Mouse (Mus musculus): Measurements from ENCODE around the gene Stox1. TPM values are rescaled to one million over a fixed set of nuclear protein-coding genes. Genes with fewer than 3 reads are reported as not detected.

The Stox1 gene
- polyA plus RNA-seq, 1 experiment from 2014 or later = 0.12 TPM

GRCm38 (mm10) chr10:62664963-62665590, 60.9 kb downstream of the Stox1 start:
- 12% methylated on average over 27 of the region's 27 CpGs for WGBS (ENCODE audit: insufficient replicate concordance)
- peaks cover 20% of the 10 kb centered on the region; the same call in 1 of the 2 replicates for H3K27me3 ChIP-seq
- H3K4me3 ChIP-seq (replicated peaks) = peak overlapping the region; percentile 31
- H3K9me3 ChIP-seq (replicated peaks) = no peaks in the 10 kb centered on the region
- no peak overlapping the region for H3K27ac ChIP-seq (replicated peaks)
- no peak for ATAC-seq (ENCODE audit: insufficient read depth)
- H3K9ac ChIP-seq = no peak overlapping the region
- H3K36me3 ChIP-seq (replicated peaks) = no peaks in the 10 kb centered on the region
- peaks cover 25% of the 10 kb centered on the region for H3K4me1 ChIP-seq (replicated peaks)
- H3K4me2 ChIP-seq = peak overlapping the region; percentile 61

- WGBS (ENCODE audit: insufficient replicate concordance) = 71% methylated on average over 10 of the region's 10 CpGs
- no peak overlapping the region for H3K4me3 ChIP-seq (replicated peaks)
- H3K27me3 ChIP-seq = peaks cover 20% of the 10 kb centered on the region; the same call in 1 of the 2 replicates
- ATAC-seq (ENCODE audit: insufficient read depth) = no peak
- H3K9me3 ChIP-seq (replicated peaks) = no peaks in the 10 kb centered on the region
- H3K27ac ChIP-seq (replicated peaks) = no peak overlapping the region
- peaks cover 25% of the 10 kb centered on the region for H3K4me1 ChIP-seq (replicated peaks)
- H3K9ac ChIP-seq = no peak overlapping the region
- H3K36me3 ChIP-seq (replicated peaks) = no peaks in the 10 kb centered on the region
- H3K4me2 ChIP-seq = 0 out of 2 replicates have a peak overlapping the region, but pooled peaks have one; percentile 61
Measured at GRCm38 (mm10) chr10:62664171-62664570, 61.8 kb downstream of the Stox1 start.

GRCm38 (mm10) chr10:62656711-62657110, 69.2 kb downstream of the Stox1 start:
- no peaks in the 10 kb centered on the region for H3K9me3 ChIP-seq (replicated peaks)
- H3K27me3 ChIP-seq = no peaks in the 10 kb centered on the region
- WGBS (ENCODE audit: insufficient replicate concordance) = 56% methylated on average over 7 of the region's 7 CpGs
- no peak overlapping the region for H3K4me2 ChIP-seq
- H3K9ac ChIP-seq = no peak overlapping the region
- no peak for ATAC-seq (ENCODE audit: insufficient read depth)
- H3K36me3 ChIP-seq (replicated peaks) = no peaks in the 10 kb centered on the region
- peaks cover 6% of the 10 kb centered on the region; the same call in 1 of the 2 replicates for H3K4me1 ChIP-seq (replicated peaks)
- H3K27ac ChIP-seq (replicated peaks) = no peak overlapping the region
- no peak overlapping the region for H3K4me3 ChIP-seq (replicated peaks)

GRCm38 (mm10) chr10:62651961-62652360, 74.0 kb downstream of the Stox1 start:
- 14% methylated on average over 3 of the region's 3 CpGs for WGBS (ENCODE audit: insufficient replicate concordance)
- H3K4me3 ChIP-seq (replicated peaks) = peak overlapping the region; percentile 98
- H3K4me2 ChIP-seq = peak overlapping the region; percentile 89
- H3K9me3 ChIP-seq (replicated peaks) = no peaks in the 10 kb centered on the region
- peak overlapping the region; percentile 91 for H3K27ac ChIP-seq (replicated peaks)
- ATAC-seq (ENCODE audit: insufficient read depth) = no peak
- no peaks in the 10 kb centered on the region for H3K27me3 ChIP-seq
- H3K4me1 ChIP-seq (replicated peaks) = peaks cover 24% of the 10 kb centered on the region
- peak overlapping the region; percentile 86 for H3K9ac ChIP-seq
- no peaks in the 10 kb centered on the region; the same call in 1 of the 2 replicates for H3K36me3 ChIP-seq (replicated peaks)

- peak; percentile 98 for ATAC-seq (ENCODE audit: insufficient read depth)
- Histone ChIP-seq H3K4me3 (replicated peaks) (peak within 1 kb of the TSS; percentile 98), H3K9ac (peak within 1 kb of the TSS; percentile 86), H3K4me1 (replicated peaks) (peaks cover 24% of the 10 kb centered on the region), H3K27ac (replicated peaks) (peak within 1 kb of the TSS; percentile 91), H3K27me3 (no peaks in the 10 kb centered on the region), H3K36me3 (replicated peaks) (peaks cover 7% of the 10 kb centered on the region), H3K9me3 (replicated peaks) (no peaks in the 10 kb centered on the region), H3K4me2 (peak within 1 kb of the TSS; percentile 89)
- WGBS (ENCODE audit: insufficient replicate concordance) = under 1% methylated on average over 88 of the region's 89 CpGs
Measured at GRCm38 (mm10) chr10:62650881-62651810, 74.8 kb downstream of the Stox1 start, which contains the start of gene Ddx50. Gene Ddx50 (minus strand): TSS chr10:62651218.

GRCm38 (mm10) chr10:62650358-62650782, 75.6 kb downstream of the Stox1 start:
- under 1% methylated on average over 17 of the region's 17 CpGs for WGBS (ENCODE audit: insufficient replicate concordance)
- peak overlapping the region; percentile 98 for H3K4me3 ChIP-seq (replicated peaks)
- H3K9me3 ChIP-seq (replicated peaks) = no peaks in the 10 kb centered on the region
- H3K36me3 ChIP-seq (replicated peaks) = peaks cover 11% of the 10 kb centered on the region
- peaks cover 24% of the 10 kb centered on the region for H3K4me1 ChIP-seq (replicated peaks)
- no peak for ATAC-seq (ENCODE audit: insufficient read depth)
- peak overlapping the region; percentile 91 for H3K27ac ChIP-seq (replicated peaks)
- peak overlapping the region; percentile 86 for H3K9ac ChIP-seq
- no peaks in the 10 kb centered on the region for H3K27me3 ChIP-seq
- H3K4me2 ChIP-seq = peak overlapping the region; percentile 89

Small RNA genes within 50 kb of the gene (microRNA-seq; reads per million reads assigned to microRNA genes)
- gene Mir7215 = not detected

Other genes with a start within 250 kb of the Stox1 start
- gene Vps26a, start 239.3 kb downstream of the Stox1 start, polyA plus RNA-seq (2015; fragmentation: Nextera tagmentation; extraction: Ambion mirVana) = 39.5 and 42.9 TPM in 2 replicates
- 57.9 and 79.6 TPM in 2 replicates for gene Srgn, start 198.7 kb downstream of the Stox1 start, polyA plus RNA-seq (2015; fragmentation: Nextera tagmentation; extraction: Ambion mirVana)
- gene Kif1bp, start 147.7 kb downstream of the Stox1 start, polyA plus RNA-seq (2015; fragmentation: Nextera tagmentation; extraction: Ambion mirVana) = 11.1 and 11.3 TPM in 2 replicates
- gene Ddx21, start 123.8 kb downstream of the Stox1 start, polyA plus RNA-seq (2015; fragmentation: Nextera tagmentation; extraction: Ambion mirVana) = 10.7 and 11.8 TPM in 2 replicates
- 35.2 and 35.9 TPM in 2 replicates for gene Ddx50, start 74.9 kb downstream of the Stox1 start, polyA plus RNA-seq (2015; fragmentation: Nextera tagmentation; extraction: Ambion mirVana)
- 46.4 and 50.6 TPM in 2 replicates for gene Ccar1, start 66.2 kb upstream of the Stox1 start, polyA plus RNA-seq (2015; fragmentation: Nextera tagmentation; extraction: Ambion mirVana)
- gene Tet1, start 182.9 kb upstream of the Stox1 start, polyA plus RNA-seq (2015; fragmentation: Nextera tagmentation; extraction: Ambion mirVana) = 1.6 and 2.3 TPM in 2 replicates
- gene Slc25a16, start 194.5 kb upstream of the Stox1 start, polyA plus RNA-seq (2015; fragmentation: Nextera tagmentation; extraction: Ambion mirVana) = 7.8 and 8.1 TPM in 2 replicates
- gene Dna2, start 220.9 kb upstream of the Stox1 start, polyA plus RNA-seq (2015; fragmentation: Nextera tagmentation; extraction: Ambion mirVana) = 24.4 TPM in 2 replicates

Data from liver, embryonic 15.5 days (tissue).